Mouse (Mus musculus): ENCODE data around the gene Timm8a2. TPM values are rescaled to one million over a fixed set of nuclear protein-coding genes. Genes with fewer than 3 reads are reported as not detected.

Timm8a2 gene
- polyA plus RNA-seq, 1 experiment from 2014 or later = not detected

DNA sequence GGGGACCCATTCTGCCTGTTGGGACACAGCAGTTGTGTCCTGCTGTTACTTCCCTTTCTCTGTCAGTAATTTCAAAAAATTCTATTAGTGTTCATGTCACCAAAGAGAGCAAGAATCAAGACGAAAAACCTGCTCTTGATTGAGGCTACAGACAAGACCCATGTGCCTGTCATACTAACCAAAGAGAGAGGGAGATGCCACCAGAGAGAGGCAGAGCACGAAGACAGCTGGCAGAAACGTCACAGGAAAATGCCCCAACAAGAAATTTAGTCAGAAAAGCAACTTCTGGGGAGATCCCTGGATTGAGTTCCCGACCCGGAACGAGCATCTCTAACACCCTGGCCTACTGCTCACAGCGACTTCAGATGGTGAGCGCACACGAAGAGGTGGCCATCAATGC, 14.3 kb downstream of the Timm8a2 start:
- Histone ChIP-seq H3K36me3 (replicated peaks; ENCODE audit: control insufficient read depth, insufficient read depth, low read depth, low read length) (no peaks in the 10 kb centered on the region), H3K4me3 (ENCODE audit: low read depth, low read length) (no peak overlapping the region), H3K9me3 (replicated peaks; ENCODE audit: control insufficient read depth, low read length) (no peaks in the 10 kb centered on the region), H3K27me3 (ENCODE audit: control insufficient read depth, insufficient read depth, low read length) (no peaks in the 10 kb centered on the region), H3K4me2 (ENCODE audit: low read depth, low read length) (no peak overlapping the region), H3K27ac (replicated peaks; ENCODE audit: low read depth, low read length) (no peak overlapping the region), H3K4me1 (ENCODE audit: control insufficient read depth, insufficient read depth, low read length) (no peaks in the 10 kb centered on the region), H3K9ac (replicated peaks; ENCODE audit: low read length) (no peak overlapping the region)
- 88% methylated on average over 9 of the region's 9 CpGs for WGBS
- ATAC-seq (replicated peaks; ENCODE audit: insufficient number of reproducible peaks, low FRiP score, low TSS enrichment, low read depth) (no peak), DNase-seq (ENCODE audit: low spot score) (no peak)

DNA sequence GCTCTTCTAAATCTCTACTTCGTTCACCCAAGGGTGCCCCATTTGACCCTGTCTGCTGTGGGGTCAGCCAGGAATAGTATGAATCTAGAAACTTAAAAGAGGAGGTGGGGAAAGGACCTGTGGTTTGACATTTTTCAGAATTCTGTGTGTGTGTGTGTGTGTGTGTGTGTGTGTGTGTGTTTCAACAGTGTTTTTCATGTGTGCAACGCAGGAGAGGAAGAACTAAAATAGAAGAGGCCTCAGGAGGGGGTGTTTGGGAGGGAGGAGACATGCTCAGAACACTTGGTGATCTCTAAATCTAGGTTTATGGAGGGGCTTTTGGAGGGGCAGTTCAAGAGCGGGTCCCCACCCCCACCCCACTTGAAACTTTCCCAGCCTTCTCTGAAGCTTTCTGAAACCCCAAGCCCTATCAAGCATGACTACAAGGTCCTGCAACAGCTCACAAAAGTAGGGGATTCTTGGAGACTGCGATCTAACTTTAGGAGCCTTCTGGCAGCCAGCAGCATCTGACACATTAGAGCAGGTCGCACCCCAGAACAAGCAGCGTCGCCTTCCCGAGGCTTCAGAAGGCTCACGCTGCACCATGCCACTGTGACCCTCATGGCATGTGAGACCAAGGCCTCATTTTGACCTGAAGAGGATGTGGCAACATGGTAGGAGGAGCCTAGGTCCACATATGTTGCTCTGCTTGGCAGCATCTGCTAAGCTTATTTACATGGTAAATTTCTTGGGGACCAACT, 18.6 kb downstream of the Timm8a2 start:
- H3K27me3 ChIP-seq (ENCODE audit: control insufficient read depth, insufficient read depth, low read length) = no peaks in the 10 kb centered on the region
- H3K4me3 ChIP-seq (ENCODE audit: low read depth, low read length) = no peak overlapping the region
- H3K9me3 ChIP-seq (replicated peaks; ENCODE audit: control insufficient read depth, low read length) = no peaks in the 10 kb centered on the region
- no peak for ATAC-seq (replicated peaks; ENCODE audit: insufficient number of reproducible peaks, low FRiP score, low TSS enrichment, low read depth)
- H3K36me3 ChIP-seq (replicated peaks; ENCODE audit: control insufficient read depth, insufficient read depth, low read depth, low read length) = no peaks in the 10 kb centered on the region
- DNase-seq (ENCODE audit: low spot score) = no peak
- WGBS = 88% methylated on average over 9 of the region's 9 CpGs
- no peak overlapping the region for H3K27ac ChIP-seq (replicated peaks; ENCODE audit: low read depth, low read length)
- no peaks in the 10 kb centered on the region for H3K4me1 ChIP-seq (ENCODE audit: control insufficient read depth, insufficient read depth, low read length)
- H3K4me2 ChIP-seq (ENCODE audit: low read depth, low read length) = no peak overlapping the region
- H3K9ac ChIP-seq (replicated peaks; ENCODE audit: low read length) = no peak overlapping the region

DNA sequence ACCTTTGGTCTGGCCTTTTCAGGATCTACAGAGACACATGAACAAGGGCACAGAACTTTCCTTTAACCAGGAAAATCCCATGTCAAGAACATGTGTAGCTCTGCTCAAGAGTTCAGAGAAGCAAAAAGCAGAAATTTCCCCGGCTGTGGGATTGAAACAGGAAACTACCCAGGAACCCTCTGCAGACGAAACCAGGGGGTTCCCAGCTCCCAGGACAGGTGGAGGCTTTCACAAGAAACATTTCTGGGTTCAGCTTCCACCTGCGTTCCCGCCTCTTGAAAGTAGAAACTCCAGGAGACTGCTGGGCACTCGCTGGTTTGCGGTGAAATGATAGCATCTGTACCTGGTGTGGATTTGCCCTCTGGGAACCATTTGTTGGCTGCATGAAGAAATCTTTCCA, 22.4 kb downstream of the Timm8a2 start:
- H3K9ac ChIP-seq (replicated peaks; ENCODE audit: low read length) = no peak overlapping the region
- H3K9me3 ChIP-seq (replicated peaks; ENCODE audit: control insufficient read depth, low read length) = no peaks in the 10 kb centered on the region
- WGBS = 75% methylated on average over 6 of the region's 6 CpGs
- H3K36me3 ChIP-seq (replicated peaks; ENCODE audit: control insufficient read depth, insufficient read depth, low read depth, low read length) = no peaks in the 10 kb centered on the region
- no peaks in the 10 kb centered on the region for H3K4me1 ChIP-seq (ENCODE audit: control insufficient read depth, insufficient read depth, low read length)
- H3K4me3 ChIP-seq (ENCODE audit: low read depth, low read length) = no peak overlapping the region
- ATAC-seq (replicated peaks; ENCODE audit: insufficient number of reproducible peaks, low FRiP score, low TSS enrichment, low read depth) (no peak), DNase-seq (ENCODE audit: low spot score) (no peak)
- H3K27ac ChIP-seq (replicated peaks; ENCODE audit: low read depth, low read length) = no peak overlapping the region
- no peak overlapping the region for H3K4me2 ChIP-seq (ENCODE audit: low read depth, low read length)
- no peaks in the 10 kb centered on the region for H3K27me3 ChIP-seq (ENCODE audit: control insufficient read depth, insufficient read depth, low read length)

GRCm38 (mm10) chr14:122057941-122058346, 23.5 kb downstream of the Timm8a2 start:
- ATAC-seq (replicated peaks; ENCODE audit: insufficient number of reproducible peaks, low FRiP score, low TSS enrichment, low read depth) (peak; percentile 41; the same call in 1 of the 2 replicates), DNase-seq (ENCODE audit: low spot score) (no peak)
- no peak overlapping the region for H3K4me3 ChIP-seq (ENCODE audit: low read depth, low read length)
- H3K27ac ChIP-seq (replicated peaks; ENCODE audit: low read depth, low read length) = no peak overlapping the region
- no peak overlapping the region for H3K9ac ChIP-seq (replicated peaks; ENCODE audit: low read length)
- 35% methylated on average over 2 of the region's 2 CpGs for WGBS
- H3K4me1 ChIP-seq (ENCODE audit: control insufficient read depth, insufficient read depth, low read length) = no peaks in the 10 kb centered on the region
- no peaks in the 10 kb centered on the region for H3K36me3 ChIP-seq (replicated peaks; ENCODE audit: control insufficient read depth, insufficient read depth, low read depth, low read length)
- H3K27me3 ChIP-seq (ENCODE audit: control insufficient read depth, insufficient read depth, low read length) = no peaks in the 10 kb centered on the region
- H3K9me3 ChIP-seq (replicated peaks; ENCODE audit: control insufficient read depth, low read length) = no peaks in the 10 kb centered on the region
- H3K4me2 ChIP-seq (ENCODE audit: low read depth, low read length) = no peak overlapping the region

GRCm38 (mm10) chr14:122060642-122061041, 26.2 kb downstream of the Timm8a2 start:
- 12% methylated on average over 3 of the region's 3 CpGs for WGBS
- no peaks in the 10 kb centered on the region for H3K36me3 ChIP-seq (replicated peaks; ENCODE audit: control insufficient read depth, insufficient read depth, low read depth, low read length)
- no peak overlapping the region for H3K4me3 ChIP-seq (ENCODE audit: low read depth, low read length)
- no peak for ATAC-seq (replicated peaks; ENCODE audit: insufficient number of reproducible peaks, low FRiP score, low TSS enrichment, low read depth)
- no peak overlapping the region for H3K27ac ChIP-seq (replicated peaks; ENCODE audit: low read depth, low read length)
- H3K4me1 ChIP-seq (ENCODE audit: control insufficient read depth, insufficient read depth, low read length) = no peaks in the 10 kb centered on the region
- no peaks in the 10 kb centered on the region for H3K27me3 ChIP-seq (ENCODE audit: control insufficient read depth, insufficient read depth, low read length)
- peak; percentile 83 for DNase-seq (ENCODE audit: low spot score)
- H3K9me3 ChIP-seq (replicated peaks; ENCODE audit: control insufficient read depth, low read length) = no peaks in the 10 kb centered on the region
- H3K4me2 ChIP-seq (ENCODE audit: low read depth, low read length) = no peak overlapping the region
- no peak overlapping the region for H3K9ac ChIP-seq (replicated peaks; ENCODE audit: low read length)

GRCm38 (mm10) chr14:122061376-122061775, 26.9 kb downstream of the Timm8a2 start:
- no peak overlapping the region for H3K4me3 ChIP-seq (ENCODE audit: low read depth, low read length)
- no peaks in the 10 kb centered on the region for H3K4me1 ChIP-seq (ENCODE audit: control insufficient read depth, insufficient read depth, low read length)
- ATAC-seq (replicated peaks; ENCODE audit: insufficient number of reproducible peaks, low FRiP score, low TSS enrichment, low read depth) = no peak
- H3K27ac ChIP-seq (replicated peaks; ENCODE audit: low read depth, low read length) = no peak overlapping the region
- no peak overlapping the region for H3K4me2 ChIP-seq (ENCODE audit: low read depth, low read length)
- no peak for DNase-seq (ENCODE audit: low spot score)
- H3K9me3 ChIP-seq (replicated peaks; ENCODE audit: control insufficient read depth, low read length) = no peaks in the 10 kb centered on the region
- H3K36me3 ChIP-seq (replicated peaks; ENCODE audit: control insufficient read depth, insufficient read depth, low read depth, low read length) = no peaks in the 10 kb centered on the region
- WGBS = 86% methylated on average over 6 of the region's 6 CpGs
- H3K27me3 ChIP-seq (ENCODE audit: control insufficient read depth, insufficient read depth, low read length) = no peaks in the 10 kb centered on the region
- H3K9ac ChIP-seq (replicated peaks; ENCODE audit: low read length) = no peak overlapping the region

- Histone ChIP-seq H3K4me2 (ENCODE audit: low read depth, low read length) (no peak overlapping the region), H3K9me3 (replicated peaks; ENCODE audit: control insufficient read depth, low read length) (no peaks in the 10 kb centered on the region), H3K4me1 (ENCODE audit: control insufficient read depth, insufficient read depth, low read length) (no peaks in the 10 kb centered on the region), H3K27ac (replicated peaks; ENCODE audit: low read depth, low read length) (no peak overlapping the region), H3K4me3 (ENCODE audit: low read depth, low read length) (no peak overlapping the region), H3K9ac (replicated peaks; ENCODE audit: low read length) (no peak overlapping the region), H3K36me3 (replicated peaks; ENCODE audit: control insufficient read depth, insufficient read depth, low read depth, low read length) (no peaks in the 10 kb centered on the region), H3K27me3 (ENCODE audit: control insufficient read depth, insufficient read depth, low read length) (no peaks in the 10 kb centered on the region)
- ATAC-seq (replicated peaks; ENCODE audit: insufficient number of reproducible peaks, low FRiP score, low TSS enrichment, low read depth) (no peak), DNase-seq (ENCODE audit: low spot score) (peak; percentile 17)
- WGBS = 80% methylated on average over 10 of the region's 10 CpGs
These were observed 28.1 kb downstream of the Timm8a2 start for GRCm38 (mm10) chr14:122062411-122063090.

DNA sequence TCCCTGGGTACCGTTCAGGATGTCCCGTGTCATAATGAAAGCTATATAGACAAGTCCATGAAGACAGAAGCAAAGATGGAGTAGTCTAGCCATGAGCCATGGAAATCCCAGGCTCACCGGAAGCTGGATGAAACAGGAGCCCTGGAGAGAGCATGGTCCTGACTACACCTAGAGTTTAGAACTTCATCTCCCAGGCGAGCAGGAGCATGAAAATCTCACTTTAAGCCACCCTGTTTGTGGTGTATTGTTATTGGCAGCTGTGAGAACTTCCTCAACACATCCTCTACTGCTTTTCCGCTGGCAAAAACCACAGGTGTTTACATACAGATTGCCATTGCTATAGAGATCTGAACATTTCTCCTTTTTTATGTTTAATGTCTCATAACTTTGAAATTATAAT, 29.1 kb downstream of the Timm8a2 start:
- ATAC-seq (replicated peaks; ENCODE audit: insufficient number of reproducible peaks, low FRiP score, low TSS enrichment, low read depth) (no peak), DNase-seq (ENCODE audit: low spot score) (no peak)
- 80% methylated on average over 5 of the region's 5 CpGs for WGBS
- H3K4me1 ChIP-seq (ENCODE audit: control insufficient read depth, insufficient read depth, low read length) = no peaks in the 10 kb centered on the region
- H3K4me3 ChIP-seq (ENCODE audit: low read depth, low read length) = no peak overlapping the region
- H3K27me3 ChIP-seq (ENCODE audit: control insufficient read depth, insufficient read depth, low read length) = no peaks in the 10 kb centered on the region
- no peak overlapping the region for H3K27ac ChIP-seq (replicated peaks; ENCODE audit: low read depth, low read length)
- no peak overlapping the region for H3K4me2 ChIP-seq (ENCODE audit: low read depth, low read length)
- H3K9me3 ChIP-seq (replicated peaks; ENCODE audit: control insufficient read depth, low read length) = no peaks in the 10 kb centered on the region
- no peak overlapping the region for H3K9ac ChIP-seq (replicated peaks; ENCODE audit: low read length)
- no peaks in the 10 kb centered on the region for H3K36me3 ChIP-seq (replicated peaks; ENCODE audit: control insufficient read depth, insufficient read depth, low read depth, low read length)

Measured in embryonic facial prominence, embryonic 11.5 days (tissue).